ENCODE assay signal across 7 mouse cellular contexts in the genomic region with DNA sequence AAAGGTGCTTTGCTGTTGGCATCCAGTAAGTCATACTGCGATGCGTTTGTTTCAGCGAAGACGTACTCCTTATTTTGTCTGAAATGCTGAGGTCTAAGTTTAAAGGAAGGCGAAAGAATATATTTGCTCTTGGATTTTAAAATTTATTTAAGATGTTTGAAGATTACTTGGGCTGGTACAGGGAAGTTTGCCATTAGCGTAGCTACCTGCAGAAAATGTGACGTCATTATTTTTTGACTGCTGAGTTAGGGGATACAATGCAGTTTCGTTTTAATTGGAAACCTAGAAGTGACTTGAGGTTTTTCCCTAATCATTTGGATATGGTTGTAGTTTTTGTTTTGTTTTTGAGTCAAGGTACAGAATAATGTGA. TPM values are rescaled to one million over a fixed set of nuclear protein-coding genes. Genes with fewer than 3 reads are reported as not detected.
DNase-seq lines count a peak whose midpoint lies in the region; ATAC-seq and TF ChIP-seq lines count a peak whose summit lies in the region.

No protein-coding gene starts in this region.

- TF ChIP-seq EP300 in lung, postnatal 0 days (IDR thresholded peaks at IDR 0.05), result no peak

- no peak for TF ChIP-seq CTCF in lung, postnatal 0 days (IDR thresholded peaks at IDR 0.05)

- H3K9me3 ChIP-seq in lung, postnatal 0 days (ENCODE audit: low read length), result no peaks in the 10 kb centered on the region
- H3K9me3 ChIP-seq in embryonic facial prominence, embryonic 15.5 days (replicated peaks), result no peaks in the 10 kb centered on the region
- no peaks in the 10 kb centered on the region for H3K9me3 ChIP-seq in limb, embryonic 11.5 days (ENCODE audit: control insufficient read depth, low read length)
- H3K9me3 ChIP-seq in stomach, embryonic 14.5 days (ENCODE audit: control insufficient read depth, low read depth, low read length), result no peaks in the 10 kb centered on the region

- peak overlapping the region; percentile 63 for H3K4me2 ChIP-seq in lung, postnatal 0 days (replicated peaks; ENCODE audit: low read depth, low read length)
- H3K4me2 ChIP-seq in embryonic facial prominence, embryonic 15.5 days (replicated peaks), result peak overlapping the region; percentile 61
- peak overlapping the region; percentile 72 for H3K4me2 ChIP-seq in limb, embryonic 11.5 days (ENCODE audit: low read depth, severe bottlenecking)
- H3K4me2 ChIP-seq in stomach, embryonic 14.5 days (replicated peaks; ENCODE audit: low read depth, low read length), result peak overlapping the region; percentile 70

- no peaks in the 10 kb centered on the region for H3K36me3 ChIP-seq in lung, postnatal 0 days (ENCODE audit: insufficient read depth, low read length)
- H3K36me3 ChIP-seq in embryonic facial prominence, embryonic 15.5 days, result peaks cover 18% of the 10 kb centered on the region
- peaks cover 2% of the 10 kb centered on the region; the same call in 1 of the 2 replicates for H3K36me3 ChIP-seq in limb, embryonic 11.5 days (ENCODE audit: control insufficient read depth, insufficient read depth, low read length)
- peaks cover 21% of the 10 kb centered on the region; the same call in 1 of the 2 replicates for H3K36me3 ChIP-seq in stomach, embryonic 14.5 days (ENCODE audit: control insufficient read depth, insufficient read depth, low read length)

- no peak for ATAC-seq in lung, postnatal 0 days
- ATAC-seq in embryonic facial prominence, embryonic 15.5 days (ENCODE audit: insufficient number of reproducible peaks, low FRiP score, low TSS enrichment, low read depth), result no peak
- ATAC-seq in limb, embryonic 11.5 days (ENCODE audit: insufficient number of reproducible peaks, low FRiP score, low TSS enrichment, low read depth), result no peak
- ATAC-seq in stomach, embryonic 14.5 days (ENCODE audit: insufficient number of reproducible peaks, insufficient read depth, low FRiP score, low read depth), result no peak

- DNase-seq in lung, postnatal 0 days (ENCODE audit: low spot score), result peak; percentile 30
- no peak for DNase-seq in lung, postnatal 25 days (ENCODE audit: low spot score)
- DNase-seq in limb, embryonic 11.5 days (ENCODE audit: low spot score), result no peak
- DNase-seq in thymus, adult 18-20 months, result no peak
- DNase-seq in spleen, postnatal 14 days (ENCODE audit: low spot score in 2 of 2), result no peak

- H3K4me1 ChIP-seq in lung, postnatal 0 days (ENCODE audit: insufficient read depth, low read depth, low read length), result no peaks in the 10 kb centered on the region
- H3K4me1 ChIP-seq in embryonic facial prominence, embryonic 15.5 days, result peaks cover 3% of the 10 kb centered on the region; the same call in 1 of the 2 replicates
- no peaks in the 10 kb centered on the region for H3K4me1 ChIP-seq in limb, embryonic 11.5 days (ENCODE audit: control insufficient read depth, insufficient read depth, low read length)
- peaks cover 3% of the 10 kb centered on the region; the same call in 1 of the 2 replicates for H3K4me1 ChIP-seq in stomach, embryonic 14.5 days (ENCODE audit: control insufficient read depth, insufficient read depth, low read length)

- H3K27ac ChIP-seq in lung, postnatal 0 days (ENCODE audit: low read length), result peak overlapping the region; percentile 96; the same call in 1 of the 2 replicates
- H3K27ac ChIP-seq in embryonic facial prominence, embryonic 15.5 days (replicated peaks), result no peak overlapping the region
- no peak overlapping the region for H3K27ac ChIP-seq in limb, embryonic 11.5 days (replicated peaks; ENCODE audit: low read depth, low read length)
- H3K27ac ChIP-seq in stomach, embryonic 14.5 days (ENCODE audit: low read length), result 0 out of 2 replicates have a peak overlapping the region, but pooled peaks have one; percentile 94

- H3K4me3 ChIP-seq in lung, postnatal 0 days (ENCODE audit: low read depth, low read length), result peak overlapping the region; percentile 97
- peak overlapping the region; percentile 85 for H3K4me3 ChIP-seq in embryonic facial prominence, embryonic 15.5 days (replicated peaks)
- peak overlapping the region; percentile 89 for H3K4me3 ChIP-seq in limb, embryonic 11.5 days (ENCODE audit: low read depth, low read length)
- H3K4me3 ChIP-seq in stomach, embryonic 14.5 days (ENCODE audit: low read depth, low read length), result peak overlapping the region; percentile 100

- no peaks in the 10 kb centered on the region for H3K27me3 ChIP-seq in lung, postnatal 0 days (replicated peaks; ENCODE audit: insufficient read depth, low read length)
- H3K27me3 ChIP-seq in embryonic facial prominence, embryonic 15.5 days, result no peaks in the 10 kb centered on the region
- no peaks in the 10 kb centered on the region for H3K27me3 ChIP-seq in limb, embryonic 11.5 days (ENCODE audit: control insufficient read depth, insufficient read depth, low read length)
- H3K27me3 ChIP-seq in stomach, embryonic 14.5 days (ENCODE audit: control insufficient read depth, insufficient read depth, low read length), result no peaks in the 10 kb centered on the region

- WGBS in lung, postnatal 0 days, result 8% methylated on average over 8 of the region's 8 CpGs
- WGBS in embryonic facial prominence, embryonic 15.5 days, result 9% methylated on average over 8 of the region's 8 CpGs
- 15% methylated on average over 8 of the region's 8 CpGs for WGBS in limb, embryonic 11.5 days
- WGBS in stomach, embryonic 14.5 days, result 12% methylated on average over 8 of the region's 8 CpGs

- H3K9ac ChIP-seq in lung, postnatal 0 days (replicated peaks; ENCODE audit: low read depth), result peak overlapping the region; percentile 96
- H3K9ac ChIP-seq in embryonic facial prominence, embryonic 15.5 days, result peak overlapping the region; percentile 67; the same call in 1 of the 2 replicates
- peak overlapping the region; percentile 90 for H3K9ac ChIP-seq in limb, embryonic 11.5 days (ENCODE audit: low read length)
- peak overlapping the region; percentile 94 for H3K9ac ChIP-seq in stomach, embryonic 14.5 days (replicated peaks; ENCODE audit: low read depth, low read length)

RNA-seq across cellular contexts. Expression of a gene that starts 0.9 kb away (rescaled TPM):
- 177 and 179 TPM in 2 replicates for polyA plus RNA-seq in lung, postnatal 0 days (2015; fragmentation: Nextera tagmentation; extraction: Ambion mirVana)
- polyA plus RNA-seq in embryonic facial prominence, embryonic 15.5 days (2015; fragmentation: Nextera tagmentation; extraction: Ambion mirVana), result 234 and 236 TPM in 2 replicates
- polyA plus RNA-seq in limb, embryonic 11.5 days (2014; fragmentation: Nextera tagmentation; extraction: Ambion mirVana), result 142 and 144 TPM in 2 replicates
- polyA plus RNA-seq in stomach, embryonic 14.5 days (2014; fragmentation: Nextera tagmentation; extraction: Ambion mirVana), result 138 and 148 TPM in 2 replicates

RNA-seq across cellular contexts. Expression of a gene that starts 37.0 kb away (rescaled TPM):
- 20.9 and 21.9 TPM in 2 replicates for polyA plus RNA-seq in lung, postnatal 0 days (2015; fragmentation: Nextera tagmentation; extraction: Ambion mirVana)
- polyA plus RNA-seq in embryonic facial prominence, embryonic 15.5 days (2015; fragmentation: Nextera tagmentation; extraction: Ambion mirVana), result 30.8 and 31.3 TPM in 2 replicates
- polyA plus RNA-seq in limb, embryonic 11.5 days (2014; fragmentation: Nextera tagmentation; extraction: Ambion mirVana), result 24.2 and 29.0 TPM in 2 replicates
- polyA plus RNA-seq in stomach, embryonic 14.5 days (2014; fragmentation: Nextera tagmentation; extraction: Ambion mirVana), result 32.0 and 33.4 TPM in 2 replicates

RNA-seq across cellular contexts. Expression of a gene that starts 47.4 kb away (rescaled TPM):
- 35.9 and 47.2 TPM in 2 replicates for polyA plus RNA-seq in lung, postnatal 0 days (2015; fragmentation: Nextera tagmentation; extraction: Ambion mirVana)
- 12.0 and 13.5 TPM in 2 replicates for polyA plus RNA-seq in embryonic facial prominence, embryonic 15.5 days (2015; fragmentation: Nextera tagmentation; extraction: Ambion mirVana)
- polyA plus RNA-seq in limb, embryonic 11.5 days (2014; fragmentation: Nextera tagmentation; extraction: Ambion mirVana), result 6.5 and 9.4 TPM in 2 replicates
- 55.7 and 64.3 TPM in 2 replicates for polyA plus RNA-seq in stomach, embryonic 14.5 days (2014; fragmentation: Nextera tagmentation; extraction: Ambion mirVana)

Comparison
In these comparisons a context has a peak if more than half of its experiments do, and no peak if none do; other contexts are left out.
1. H3K27ac ChIP-seq: peak in lung, postnatal 0 days (single experiment) and stomach, embryonic 14.5 days (single experiment); none in embryonic facial prominence, embryonic 15.5 days (single experiment) and limb, embryonic 11.5 days (single experiment).
2. Peak in every context shown above with its lines, with median percentiles within 50 percentile points of each other: H3K4me2 ChIP-seq, H3K4me3 ChIP-seq and H3K9ac ChIP-seq.